Mouse (Mus musculus): ENCODE results near the gene H6pd.
"Not testable (repeated sequence)": the region's sequence is repeated elsewhere in the genome, so short reads cannot be mapped to it uniquely, and the experiment has no call there.

Gene H6pd

GRCm38 (mm10) chr4:150008853-150009586, at the start of gene H6pd:
Gene H6pd, minus strand, starts transcription at chr4:150009023.
- peak; percentile 93 for DNase-seq (ENCODE audit: low spot score in 2 of 2)

- DNase-seq (ENCODE audit: low spot score in 2 of 2), result no peak
These were observed 48.9 kb upstream of the H6pd start for GRCm38 (mm10) chr4:150057722-150058121.

GRCm38 (mm10) chr4:150056171-150056570, 47.3 kb upstream of the H6pd start:
- DNase-seq (ENCODE audit: low spot score in 2 of 2), result no peak

GRCm38 (mm10) chr4:150052380-150052779, 43.6 kb upstream of the H6pd start:
- no peak for DNase-seq (ENCODE audit: low spot score in 2 of 2)

DNA sequence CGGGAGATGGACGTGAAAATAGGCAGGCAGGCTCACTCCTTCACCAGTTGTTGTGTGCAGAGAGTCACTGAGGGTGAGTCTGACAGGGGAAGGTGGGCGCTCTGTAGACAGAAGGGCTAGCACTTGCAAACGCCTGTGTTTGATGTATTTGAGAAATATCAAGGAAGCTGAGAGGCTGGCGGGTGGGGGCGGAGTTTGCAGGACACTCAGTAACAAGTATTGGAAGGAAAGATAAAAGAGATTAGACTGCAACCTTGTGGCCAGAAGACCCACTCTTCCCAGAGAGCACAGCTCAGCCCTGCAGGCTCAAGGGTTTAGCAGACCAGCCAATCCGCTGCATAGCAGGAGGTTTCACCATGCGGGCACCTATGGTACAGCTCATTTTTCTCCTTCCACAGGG, 42.7 kb upstream of the H6pd start:
- DNase-seq (ENCODE audit: low spot score in 2 of 2), result no peak

DNA sequence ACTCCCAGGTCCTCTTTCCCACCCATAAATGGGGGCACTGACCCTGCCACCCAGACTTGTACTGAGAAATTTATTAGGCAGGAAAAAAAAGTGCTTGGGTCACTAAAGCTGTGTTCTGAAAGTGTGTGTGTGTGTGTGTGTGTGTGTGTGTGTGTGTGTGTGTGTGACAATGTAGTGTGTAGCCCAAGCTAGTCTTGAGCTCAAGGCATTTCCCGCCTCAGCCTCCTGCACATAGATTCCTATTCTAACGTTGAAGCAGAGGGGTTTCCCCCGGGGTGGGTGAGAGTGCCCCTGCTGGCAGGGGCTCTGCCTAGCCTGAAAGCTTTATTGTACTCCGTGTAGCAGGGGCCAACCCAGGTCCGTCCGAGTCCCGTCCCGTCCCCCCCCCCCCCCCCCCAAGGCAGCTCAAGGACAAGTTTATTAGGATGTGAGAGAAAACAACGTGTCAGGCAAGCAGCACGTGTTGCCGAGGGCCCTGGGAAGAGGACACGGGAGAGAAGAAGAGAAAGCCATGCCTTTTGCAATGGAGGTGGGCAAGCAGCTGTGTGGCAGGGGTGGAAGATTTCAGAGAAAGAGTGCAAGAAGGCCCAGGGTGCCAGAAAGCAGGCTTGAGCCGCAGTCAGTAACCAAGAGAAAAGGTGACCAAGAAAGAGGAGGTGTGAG, 40.9 kb upstream of the H6pd start:
- DNase-seq (ENCODE audit: low spot score in 2 of 2), result no peak

DNA sequence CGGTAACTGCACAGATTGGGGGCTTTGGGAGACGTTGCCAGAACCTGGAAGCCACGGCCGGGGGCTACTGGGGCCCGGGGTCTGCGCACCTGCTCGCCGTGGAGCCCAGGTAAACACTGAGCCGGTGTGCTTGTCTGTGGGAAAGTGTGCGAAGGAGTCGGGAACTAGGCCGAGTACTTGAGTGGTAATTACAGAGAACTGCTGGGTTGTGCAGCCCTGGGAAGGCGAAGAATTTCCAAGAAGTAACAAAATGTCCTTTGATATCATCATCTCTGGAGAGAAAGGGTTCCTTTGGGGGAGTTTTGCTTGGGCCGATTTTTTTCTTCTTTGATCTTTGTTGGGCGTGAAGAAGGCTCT, 40.3 kb upstream of the H6pd start:
- DNase-seq (ENCODE audit: low spot score in 2 of 2), result no peak

DNA sequence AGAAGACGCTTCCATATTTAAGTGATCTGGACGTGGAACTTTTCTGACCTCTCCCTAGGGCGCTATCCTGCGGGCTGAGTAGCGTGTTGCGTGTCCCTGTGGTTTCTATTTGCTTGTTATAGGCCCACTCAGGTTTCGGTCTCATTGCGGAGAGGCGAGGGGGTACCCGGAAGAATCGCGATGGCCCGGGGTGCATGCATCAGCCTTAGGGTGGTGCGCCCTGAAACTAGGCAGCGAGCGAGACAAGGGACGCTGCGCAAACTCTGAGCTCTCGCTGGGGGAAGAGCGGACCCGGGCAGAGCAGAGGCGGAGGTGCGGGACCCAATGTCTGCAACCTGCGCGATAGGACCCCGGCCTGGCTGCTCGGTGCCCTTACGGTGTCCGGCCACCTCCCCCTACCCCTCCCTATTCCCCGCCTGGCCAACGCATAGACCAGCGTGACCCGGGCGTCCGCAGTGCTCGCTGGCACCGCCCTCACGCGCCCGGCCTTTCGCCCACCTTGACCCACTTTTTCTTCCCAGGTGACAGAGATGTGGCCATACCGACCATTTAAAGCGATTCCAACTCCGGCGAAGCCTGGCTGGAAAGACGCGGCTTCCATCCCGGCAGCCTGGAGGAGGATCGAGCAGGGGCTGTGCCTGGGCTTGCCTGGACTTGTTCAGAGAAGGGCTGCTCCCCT, 39.8 kb upstream of the H6pd start:
- DNase-seq (ENCODE audit: low spot score in 2 of 2), result no peak

- peak; percentile 16 to 58 for DNase-seq (ENCODE audit: low spot score in 2 of 2)
These were observed 39.2 kb upstream of the H6pd start for GRCm38 (mm10) chr4:150048038-150048437.

GRCm38 (mm10) chr4:150043591-150043990, 34.8 kb upstream of the H6pd start:
- no peak for DNase-seq (ENCODE audit: low spot score in 2 of 2)

- no peak for DNase-seq (ENCODE audit: low spot score in 2 of 2)
These were observed 32.7 kb upstream of the H6pd start for GRCm38 (mm10) chr4:150041346-150042110.

DNA sequence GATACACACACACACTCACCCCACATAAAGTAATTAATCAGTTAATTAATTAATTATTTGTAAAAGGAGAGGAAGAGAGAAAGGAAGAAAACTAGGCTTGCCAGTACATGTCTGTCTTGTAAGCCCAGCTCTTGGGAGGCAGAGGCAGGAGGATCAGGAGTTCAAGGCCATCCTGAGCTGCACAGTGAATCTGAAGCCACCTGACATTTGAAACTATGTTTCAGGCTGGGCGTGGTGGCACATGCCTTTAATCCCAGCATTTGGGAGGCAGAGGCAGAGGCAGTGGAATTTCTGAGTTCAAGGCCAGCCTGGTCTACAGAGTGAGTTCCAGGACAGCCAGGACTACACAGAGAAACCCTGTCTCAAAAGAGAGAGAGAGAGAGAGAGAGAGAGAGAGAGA, 32.0 kb upstream of the H6pd start:
- DNase-seq (ENCODE audit: low spot score in 2 of 2), result not testable (repeated sequence)

GRCm38 (mm10) chr4:150040003-150040581, 31.3 kb upstream of the H6pd start:
- DNase-seq (ENCODE audit: low spot score in 2 of 2), result no peak

DNA sequence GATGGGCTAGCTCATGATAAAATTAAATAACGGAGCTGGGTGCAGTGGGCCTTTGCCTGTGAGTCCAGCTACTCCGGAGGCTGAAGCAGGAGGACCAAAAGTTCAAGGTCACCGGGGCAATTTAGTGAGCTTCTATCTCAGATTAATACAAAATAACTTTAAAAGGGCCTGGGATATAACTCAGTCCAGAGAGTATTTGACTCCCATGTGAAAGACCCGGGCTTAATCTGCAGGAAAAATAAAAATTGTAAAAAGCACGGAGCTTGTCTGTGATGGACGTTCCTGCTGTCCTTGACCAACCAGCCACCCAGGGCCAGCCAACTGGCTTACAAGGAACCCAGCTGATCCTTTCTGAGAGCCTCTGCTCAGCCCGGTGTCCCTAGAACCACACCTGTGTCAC, 29.7 kb upstream of the H6pd start:
- DNase-seq (ENCODE audit: low spot score in 2 of 2), result no peak

DNA sequence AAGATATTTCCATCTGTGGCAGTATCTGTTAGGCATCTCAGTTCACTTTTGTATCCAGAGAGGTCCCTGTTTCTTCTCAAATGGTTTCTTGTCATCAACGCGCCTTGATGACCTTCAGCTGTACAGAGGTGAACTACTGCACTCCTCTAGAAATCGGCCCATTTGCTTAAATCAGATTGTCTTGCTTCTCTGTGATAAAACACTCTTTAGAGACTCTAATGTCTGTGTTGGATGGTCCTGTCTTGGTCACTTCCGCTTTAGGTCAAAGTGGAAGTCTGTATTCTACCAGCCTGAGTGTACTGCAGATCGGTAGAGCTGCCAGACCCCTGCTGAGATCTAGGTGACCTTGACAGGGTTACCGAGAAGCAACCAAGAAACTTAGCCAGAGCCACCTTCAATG, 27.3 kb upstream of the H6pd start:
- DNase-seq (ENCODE audit: low spot score in 2 of 2), result no peak

DNA sequence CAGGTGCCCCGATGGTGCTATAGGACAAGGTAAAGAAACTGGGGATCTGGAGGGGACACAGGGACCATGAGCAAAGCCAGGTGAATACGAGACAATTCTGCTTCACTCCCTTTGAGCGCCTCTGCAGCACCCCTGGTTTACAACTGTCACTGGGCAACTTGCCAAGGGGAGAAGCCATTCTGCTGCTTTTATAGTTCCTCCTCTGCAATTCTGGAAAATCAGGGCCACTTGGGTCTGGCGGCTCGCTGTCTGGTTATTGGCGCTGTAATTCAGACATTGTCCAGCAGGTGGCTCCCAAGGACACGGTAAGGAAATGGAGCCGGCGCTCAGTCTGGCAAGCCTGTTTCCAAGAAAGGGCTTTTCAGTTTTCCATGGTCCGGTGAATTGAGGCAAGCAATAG, 26.5 kb upstream of the H6pd start:
- DNase-seq (ENCODE audit: low spot score in 2 of 2), result peak; percentile 55 to 82

- no peak for DNase-seq (ENCODE audit: low spot score in 2 of 2)
These were observed 24.4 kb upstream of the H6pd start for GRCm38 (mm10) chr4:150033261-150033671.

DNA sequence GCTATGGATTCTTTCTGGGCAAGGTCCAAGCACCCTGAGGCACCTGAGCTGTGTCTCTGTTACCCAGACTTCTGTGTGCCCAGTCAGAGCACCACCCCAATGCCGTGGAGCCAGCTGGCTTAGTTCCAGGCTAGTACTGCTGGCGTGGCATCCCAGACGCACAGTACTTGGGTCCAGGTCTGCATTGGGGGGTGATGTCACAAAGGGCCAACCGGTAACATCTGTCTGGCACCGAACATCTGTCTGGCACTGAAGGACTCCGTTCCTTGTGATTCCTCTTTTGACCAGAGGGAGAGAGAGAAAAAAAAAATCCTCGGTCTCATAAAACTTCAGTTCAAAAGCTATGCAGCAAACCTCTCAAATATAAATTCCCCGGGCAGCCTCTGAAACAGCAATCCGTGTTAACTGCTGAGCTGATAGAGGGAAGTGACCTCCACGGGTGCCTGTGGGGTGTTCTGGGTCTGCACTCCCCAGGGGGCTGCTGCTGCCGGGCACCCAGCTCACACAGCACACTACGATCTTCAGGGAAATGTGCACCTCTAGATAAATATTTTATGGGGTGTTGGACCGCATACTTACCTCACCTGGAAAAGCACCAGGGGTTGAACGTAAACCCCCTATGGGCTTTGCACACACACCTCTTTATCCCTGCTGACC, 22.5 kb upstream of the H6pd start:
- no peak for DNase-seq (ENCODE audit: low spot score in 2 of 2)

DNA sequence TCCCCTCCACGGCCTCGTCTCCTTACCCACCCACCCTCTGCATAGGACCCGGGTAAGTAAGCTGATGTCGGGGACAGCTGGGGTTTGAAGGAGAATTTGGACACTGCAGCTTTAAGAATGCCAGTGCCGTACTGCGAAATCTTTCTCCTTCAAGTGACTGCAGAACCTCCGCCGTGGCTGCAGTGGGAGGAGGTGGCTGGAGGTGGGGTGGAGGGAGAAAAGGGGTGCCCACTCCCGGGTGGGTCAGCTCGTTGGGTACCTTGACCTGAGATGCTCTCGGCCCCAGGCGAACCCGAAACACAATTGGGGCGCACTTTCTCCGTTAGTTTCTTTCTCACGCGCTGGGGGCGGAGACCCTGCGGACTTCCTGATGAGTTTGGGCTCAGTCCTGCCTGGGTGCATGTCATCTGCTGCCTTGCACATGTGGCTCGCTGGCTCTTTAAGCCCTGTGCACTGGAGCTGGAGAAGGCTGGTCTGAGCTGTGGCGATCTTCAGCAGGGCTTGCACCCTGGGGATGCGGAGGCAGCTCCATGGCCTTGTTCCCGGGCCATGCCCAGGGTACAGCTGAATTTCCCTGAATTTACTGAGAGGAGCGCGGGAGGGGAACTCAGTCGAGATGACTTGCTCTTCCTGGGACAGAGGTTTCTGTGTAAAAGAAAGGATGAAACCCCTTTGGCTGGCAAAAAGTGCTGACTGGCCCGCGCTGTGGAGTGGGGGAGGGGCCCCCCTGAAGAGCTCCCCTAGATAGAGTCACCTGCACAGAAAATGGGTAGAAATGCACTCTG, 21.8 kb upstream of the H6pd start:
- DNase-seq (ENCODE audit: low spot score in 2 of 2), result no peak

GRCm38 (mm10) chr4:150029885-150030284, 21.1 kb upstream of the H6pd start:
- no peak for DNase-seq (ENCODE audit: low spot score in 2 of 2)

GRCm38 (mm10) chr4:150023518-150023917, 14.7 kb upstream of the H6pd start:
- no peak for DNase-seq (ENCODE audit: low spot score in 2 of 2)
